Mouse (Mus musculus) cerebellum, adult 2 months (tissue): ENCODE data around the gene Wdr20.

Experiments
- CTCF ChIP-seq: fragments of 200-500 bp; IDR thresholded peaks from 2 replicates; pipeline ENCODE4 v1.5.1; 2011; ENCODE audit warnings: low read depth, mild to moderate bottlenecking, control low read depth, low read length, moderate library complexity, borderline replicate concordance; ENCODE audit not compliant: insufficient read depth
- POLR2A ChIP-seq: fragments of 200-500 bp; IDR thresholded peaks from 2 replicates; pipeline ENCODE4 v1.6.1; 2011; ENCODE audit warnings: low read length, control low read depth, borderline replicate concordance; ENCODE audit not compliant: insufficient read depth

DNA sequence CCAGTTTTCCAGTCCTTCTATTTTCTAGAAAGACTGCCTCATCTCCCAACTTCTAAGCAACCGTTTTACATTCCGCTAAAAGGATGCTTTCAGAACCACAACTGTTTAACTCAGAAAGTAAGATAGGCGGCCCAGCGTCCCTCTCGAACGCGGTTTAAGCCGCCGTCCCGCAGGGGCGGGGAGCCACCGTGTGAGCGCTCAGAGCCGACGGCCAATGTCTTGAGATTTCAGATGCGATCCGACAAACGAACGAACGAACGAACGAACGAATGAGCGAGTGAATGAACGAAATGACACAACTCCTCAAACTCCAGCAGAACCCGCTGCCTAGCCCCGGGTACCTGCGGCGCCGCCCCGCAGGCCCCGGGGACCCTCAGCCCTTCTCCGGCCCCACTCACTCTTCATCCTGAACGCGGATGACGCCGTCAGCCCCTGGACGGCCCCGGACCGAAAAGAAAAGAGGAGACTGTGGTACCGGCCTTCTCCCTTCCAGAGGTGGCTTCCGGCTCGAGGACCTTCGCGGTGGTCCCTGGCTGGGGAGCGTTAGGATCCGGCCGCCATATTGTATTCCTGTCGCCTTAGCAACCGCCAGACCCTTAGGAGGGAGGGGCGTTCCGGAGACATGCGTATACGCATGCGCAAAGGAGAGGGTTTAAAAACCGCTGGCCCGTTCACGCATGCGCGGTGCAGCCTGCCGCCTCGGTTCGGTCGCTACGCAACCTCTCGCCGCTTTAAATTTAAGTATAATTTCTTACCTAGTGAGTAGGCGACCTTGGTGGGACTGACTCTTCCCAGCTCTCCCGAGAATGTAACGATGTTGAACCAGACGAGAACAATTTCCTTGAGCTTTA, 102.8 kb downstream of the Wdr20 start, which contains the start of gene Mok:
- TF ChIP-seq POLR2A, result peak; percentile 92; the same call in 1 of the 2 replicates
- no peak for TF ChIP-seq CTCF
